ENCODE assay signal across 17 mouse cellular contexts in genomic region chr5:118175137-118175536, GRCm38 (mm10). TPM values are rescaled to one million over a fixed set of nuclear protein-coding genes. Genes with fewer than 3 reads are reported as not detected.
DNase-seq lines count a peak whose midpoint lies in the region; ATAC-seq and TF ChIP-seq lines count a peak whose summit lies in the region.
"Had no signal": no experiment of that assay in that cellular context is flagged by ENCODE, and none has a peak within 500 bp of the region (broad histone marks: within the 10 kb centered on the region; RNA-seq: fewer than 3 reads in every experiment).

No protein-coding gene starts in this region.

- H3K4me1 ChIP-seq in heart, adult 2 months (ENCODE audit: control insufficient read depth, insufficient read depth, low read length): peaks cover 4% of the 10 kb centered on the region; the same call in 1 of the 2 replicates
- H3K4me1 ChIP-seq in liver, postnatal 0 days (ENCODE audit: insufficient read depth): peaks cover 7% of the 10 kb centered on the region
- no peaks in the 10 kb centered on the region for H3K4me1 ChIP-seq in bone marrow, adult 2 months (ENCODE audit: control insufficient read depth, insufficient read depth, low read length)
- peaks cover 29% of the 10 kb centered on the region for H3K4me1 ChIP-seq in midbrain, embryonic 13.5 days (replicated peaks)

- H3K4me2 ChIP-seq in liver, postnatal 0 days (ENCODE audit: low read depth, low read length): no peak overlapping the region
- peak overlapping the region; percentile 57 for H3K4me2 ChIP-seq in midbrain, embryonic 13.5 days (replicated peaks)

- peaks cover 4% of the 10 kb centered on the region; the same call in 1 of the 2 replicates for H3K9me3 ChIP-seq in liver, postnatal 0 days (ENCODE audit: low read length)
- peaks cover 5% of the 10 kb centered on the region; the same call in 1 of the 2 replicates for H3K9me3 ChIP-seq in midbrain, embryonic 13.5 days
- H3K9me3 ChIP-seq: stomach, embryonic 15.5 days had no signal

- intact Hi-C loops in heart, adult 2 months (cut with DNase I): no loop called here
- intact Hi-C loops in heart, postnatal 14 days (cut with DNase I): no loop called here

- 33% methylated on average over 2 of the region's 2 CpGs for WGBS in heart, adult 2 months
- WGBS in liver, postnatal 0 days (ENCODE audit: insufficient replicate concordance): 27% methylated on average over 2 of the region's 2 CpGs
- 36% methylated on average over 2 of the region's 2 CpGs for WGBS in bone marrow, adult 2 months
- WGBS in midbrain, embryonic 13.5 days: 30% methylated on average over 2 of the region's 2 CpGs

- no peak for ATAC-seq in liver, postnatal 0 days
- ATAC-seq in midbrain, embryonic 13.5 days: no peak
- ATAC-seq in frontal cortex, adult (ENCODE audit: low TSS enrichment): no peak

- H3K27me3 ChIP-seq in heart, adult 2 months (ENCODE audit: control insufficient read depth, insufficient read depth, low read length): peaks cover 15% of the 10 kb centered on the region
- H3K27me3 ChIP-seq in liver, postnatal 0 days (ENCODE audit: insufficient read depth, low read length): peaks cover 54% of the 10 kb centered on the region
- H3K27me3 ChIP-seq in midbrain, embryonic 13.5 days: peaks cover 75% of the 10 kb centered on the region

- peak; percentile 53 for TF ChIP-seq CTCF in heart, adult 2 months (IDR thresholded peaks at IDR 0.05)
- peak; percentile 36 for TF ChIP-seq CTCF in liver, postnatal 0 days (IDR thresholded peaks at IDR 0.05; ENCODE audit: low read depth)
- peak; percentile 16; the same call in 1 of the 2 replicates for TF ChIP-seq CTCF in bone marrow, adult 2 months (IDR thresholded peaks at IDR 0.05; ENCODE audit: control insufficient read depth, insufficient read depth, low read length)

- H3K9ac ChIP-seq in heart, adult 2 months (ENCODE audit: low read depth, low read length): no peak overlapping the region
- H3K9ac ChIP-seq in liver, postnatal 0 days (replicated peaks): no peak overlapping the region
- H3K9ac ChIP-seq in midbrain, embryonic 13.5 days (replicated peaks): no peak overlapping the region
- H3K9ac ChIP-seq: stomach, embryonic 15.5 days had no signal

- no peak for TF ChIP-seq EP300 in heart, adult 2 months (IDR thresholded peaks at IDR 0.05; ENCODE audit: insufficient read depth, low read depth, low read length)
- TF ChIP-seq EP300 in liver, postnatal 0 days (IDR thresholded peaks at IDR 0.05; ENCODE audit: low read depth): no peak

- no peak overlapping the region for H3K27ac ChIP-seq in heart, adult 2 months
- H3K27ac ChIP-seq in liver, postnatal 0 days (ENCODE audit: low read depth): no peak overlapping the region
- H3K27ac ChIP-seq in bone marrow, adult 2 months (ENCODE audit: control insufficient read depth, insufficient read depth, low read depth, low read length, poor library complexity): no peak overlapping the region
- H3K27ac ChIP-seq in midbrain, embryonic 13.5 days: no peak overlapping the region
- H3K27ac ChIP-seq: stomach, embryonic 15.5 days had no signal

- no peaks in the 10 kb centered on the region for H3K36me3 ChIP-seq in heart, adult 2 months (ENCODE audit: control insufficient read depth, insufficient read depth, low read length)
- no peaks in the 10 kb centered on the region for H3K36me3 ChIP-seq in liver, postnatal 0 days (replicated peaks; ENCODE audit: insufficient read depth, low read length)
- no peaks in the 10 kb centered on the region for H3K36me3 ChIP-seq in midbrain, embryonic 13.5 days
- H3K36me3 ChIP-seq: stomach, embryonic 15.5 days had no signal

- DNase-seq in heart, adult 2 months: no peak
- no peak for DNase-seq in heart, postnatal 14 days
- no peak for DNase-seq in liver, postnatal 0 days
- DNase-seq in liver: no peak
- DNase-seq in ovary, postnatal 36 days (ENCODE audit: low spot score): no peak
- DNase-seq: adrenal gland, adult 2 months; cerebellum, adult 18-20 months; heart, postnatal 4 days; lung, adult 18-20 months; right cerebral cortex, postnatal 14 days had no signal

- H3K4me3 ChIP-seq in heart, adult 2 months: no peak overlapping the region
- H3K4me3 ChIP-seq in liver, postnatal 0 days (ENCODE audit: low read depth, low read length): no peak overlapping the region
- no peak overlapping the region for H3K4me3 ChIP-seq in bone marrow, adult 2 months (replicated peaks; ENCODE audit: control insufficient read depth, low read depth, low read length)
- no peak overlapping the region; the same call in 1 of the 2 replicates for H3K4me3 ChIP-seq in midbrain, embryonic 13.5 days (replicated peaks)
- H3K4me3 ChIP-seq: erythroblast, embryonic 14.5 days; myocyte had no signal

- no peak for TF ChIP-seq POLR2A in heart, adult 2 months (IDR thresholded peaks at IDR 0.05; ENCODE audit: insufficient read depth, low read depth, low read length)
- TF ChIP-seq POLR2A in bone marrow, adult 2 months (IDR thresholded peaks at IDR 0.05; ENCODE audit: borderline replicate concordance, control insufficient read depth, low read depth, low read length): no peak

- H3K79me2 ChIP-seq in heart, adult 2 months (replicated peaks; ENCODE audit: control insufficient read depth, insufficient read depth, low read length): no peaks in the 10 kb centered on the region

RNA-seq across cellular contexts. Expression of gene Hrk, which starts 10.7 kb away (rescaled TPM):
- total RNA-seq in heart, adult 2 months (2021): under 1 TPM; 0.50 TPM
- 0.20 and 0.53 TPM in 2 replicates for polyA plus RNA-seq in heart, adult 2 months (2012; rRNA removed)
- 1 to 10 TPM in 1 of 2 experiments, under 1 TPM in 1; 0.76 to 1.2 TPM for total RNA-seq in heart, postnatal 14 days (2021)
- not detected in 2 replicates for polyA plus RNA-seq in liver, postnatal 0 days (2015; fragmentation: Nextera tagmentation; extraction: Ambion mirVana)
- 1.1 TPM in 1 of 2 replicates, not detected in the other for polyA plus RNA-seq in bone marrow, adult 2 months (2011; ENCODE audit: insufficient read depth, insufficient read length, low replicate concordance, missing spikeins)
- 0.68 and 0.73 TPM in 2 replicates for polyA plus RNA-seq in midbrain, embryonic 13.5 days (2015; fragmentation: Nextera tagmentation; extraction: Ambion mirVana)
- total RNA-seq: adrenal gland, adult 2 months; CH12.LX had no signal
- polyA plus RNA-seq: adrenal gland, adult 2 months; erythroblast, embryonic 14.5 days had no signal

RNA-seq across cellular contexts. Expression of gene Fbxw8, which starts 19.9 kb away (rescaled TPM):
- total RNA-seq in heart, adult 2 months (2021): 10 to 100 TPM; 36.8 to 39.2 TPM
- 35.1 and 46.8 TPM in 2 replicates for polyA plus RNA-seq in heart, adult 2 months (2012; rRNA removed)
- total RNA-seq in heart, postnatal 14 days (2021): 10 to 100 TPM; 43.3 to 43.6 TPM
- polyA plus RNA-seq in liver, postnatal 0 days (2015; fragmentation: Nextera tagmentation; extraction: Ambion mirVana): 6.3 and 7.1 TPM in 2 replicates
- 3.3 and 7.5 TPM in 2 replicates for polyA plus RNA-seq in bone marrow, adult 2 months (2011; ENCODE audit: insufficient read depth, insufficient read length, low replicate concordance, missing spikeins)
- 22.5 and 25.6 TPM in 2 replicates for polyA plus RNA-seq in midbrain, embryonic 13.5 days (2015; fragmentation: Nextera tagmentation; extraction: Ambion mirVana)
